Mouse (Mus musculus) MEL (cell line): Measurements from ENCODE around the gene Lig1.

Source experiments
- CTCF ChIP-seq, 3 experiments: IDR thresholded peaks in 2 of 3; conservative IDR thresholded peaks in 1 of 3; 2 replicates each; pipeline ENCODE4 v1.5.1; 2011 to 2012; ENCODE audit warnings: low read length in 3 of 3, low read depth in 2 of 3, mild to moderate bottlenecking in 2 of 3, improper control_type of control experiment in 1 of 3, inconsistent platforms in 1 of 3, mixed read lengths in 1 of 3, moderate library complexity in 1 of 3; ENCODE audit not compliant: control insufficient read depth in 1 of 3, insufficient read depth in 1 of 3, poor library complexity in 1 of 3, severe bottlenecking in 1 of 3
- ETS1 ChIP-seq: IDR thresholded peaks from 2 replicates; pipeline ENCODE4 v1.6.1; 2012; ENCODE audit warnings: low read depth, mild to moderate bottlenecking, inconsistent platforms, low read length, improper control_type of control experiment, moderate library complexity
- GABPA ChIP-seq: IDR thresholded peaks from 2 replicates; pipeline ENCODE4 v1.6.1; 2012; ENCODE audit warnings: low read depth, mild to moderate bottlenecking, inconsistent platforms, low read length, improper control_type of control experiment, moderate library complexity
- JUND ChIP-seq: IDR thresholded peaks from 2 replicates; pipeline ENCODE4 v1.6.1; 2011; ENCODE audit warnings: low read depth, mild to moderate bottlenecking, improper control_type of control experiment, low read length
- KAT2A ChIP-seq: conservative IDR thresholded peaks from 2 replicates; pipeline ENCODE4 v1.6.1; 2012; ENCODE audit warnings: low read depth, low read length, improper control_type of control experiment, inconsistent platforms
- MAFK ChIP-seq: IDR thresholded peaks from 2 replicates; pipeline ENCODE4 v1.6.1; 2011; ENCODE audit warnings: low read depth, mild to moderate bottlenecking, low read length, improper control_type of control experiment, borderline replicate concordance
- MEF2A ChIP-seq: IDR thresholded peaks from 2 replicates; pipeline ENCODE4 v1.6.1; 2014; ENCODE audit warnings: low read depth, mild to moderate bottlenecking, inconsistent platforms, low read length, improper control_type of control experiment; ENCODE audit not compliant: poor library complexity, insufficient replicate concordance, severe bottlenecking; ENCODE audit errors: extremely low read depth
- MYB ChIP-seq: IDR thresholded peaks from 2 replicates; pipeline ENCODE4 v1.6.1; 2011; ENCODE audit warnings: mild to moderate bottlenecking, low read depth, low read length, improper control_type of control experiment
- NRF1 ChIP-seq: IDR thresholded peaks from 2 replicates; pipeline ENCODE4 v1.6.1; 2014; ENCODE audit warnings: low read depth, mild to moderate bottlenecking, inconsistent platforms, low read length, improper control_type of control experiment, moderate library complexity; ENCODE audit not compliant: poor library complexity, insufficient read depth, severe bottlenecking
- POLR2A ChIP-seq, 2 experiments: IDR thresholded peaks; 2 replicates each; pipeline ENCODE4 v1.6.1; 2011 to 2012; ENCODE audit warnings: low read length in 2 of 2, mild to moderate bottlenecking in 2 of 2, control low read depth in 1 of 2, improper control_type of control experiment in 1 of 2, low read depth in 1 of 2, moderate library complexity in 1 of 2; ENCODE audit not compliant: control insufficient read depth in 1 of 2, insufficient read depth in 1 of 2, poor library complexity in 1 of 2
- POLR2AphosphoS2 ChIP-seq: IDR thresholded peaks from 2 replicates; pipeline ENCODE4 v1.6.1; 2011; ENCODE audit warnings: low read length, improper control_type of control experiment
- TAL1 ChIP-seq: IDR thresholded peaks from 2 replicates; pipeline ENCODE4 v1.6.1; 2012; ENCODE audit warnings: mild to moderate bottlenecking, inconsistent platforms, low read length, moderate library complexity, mixed read lengths
- TCF12 ChIP-seq: IDR thresholded peaks from 2 replicates; pipeline ENCODE4 v1.6.1; 2014; ENCODE audit warnings: low read depth, mild to moderate bottlenecking, inconsistent platforms, low read length, improper control_type of control experiment, moderate library complexity
- USF1 ChIP-seq: IDR thresholded peaks from 2 replicates; pipeline ENCODE4 v1.6.1; 2014; ENCODE audit warnings: low read depth, mild to moderate bottlenecking, inconsistent platforms, low read length, improper control_type of control experiment, moderate library complexity

GRCm38 (mm10) chr7:13355943-13356342 lies 78.9 kb downstream of the Lig1 start:
- TF ChIP-seq GABPA: no peak
- TF ChIP-seq JUND: no peak
- TF ChIP-seq CTCF (IDR thresholded peaks at IDR 0.05 in 2 of 3, conservative IDR thresholded peaks at IDR 0.05 in 1 of 3; ENCODE audit: control insufficient read depth in 1 of 3, insufficient read depth in 1 of 3, low read depth in 2 of 3, low read length in 3 of 3, poor library complexity in 1 of 3, severe bottlenecking in 1 of 3): no peak
- TF ChIP-seq POLR2A (IDR thresholded peaks at IDR 0.05; ENCODE audit: control insufficient read depth in 1 of 2, insufficient read depth in 1 of 2, low read depth in 1 of 2, low read length in 2 of 2, poor library complexity in 1 of 2): no peak
- TF ChIP-seq MEF2A: no peak
- no peak for TF ChIP-seq TAL1
- TF ChIP-seq TCF12: no peak
- no peak for TF ChIP-seq KAT2A
- TF ChIP-seq MYB: no peak
- no peak for TF ChIP-seq NRF1
- no peak for TF ChIP-seq MAFK
- TF ChIP-seq POLR2AphosphoS2: no peak
- TF ChIP-seq USF1: no peak
- TF ChIP-seq ETS1: no peak
